Mouse (Mus musculus): ENCODE results near the gene Kank2. TPM values are rescaled to one million over a fixed set of nuclear protein-coding genes. Genes with fewer than 3 reads are reported as not detected.

The Kank2 gene
- polyA plus RNA-seq, 1 experiment, result 15.4 TPM

GRCm38 (mm10) chr9:21830936-21831335 lies 32.4 kb upstream of the Kank2 start:
- H3K4me3 ChIP-seq (ENCODE audit: extremely low read depth, insufficient read depth, insufficient read length), result no peak overlapping the region
- H3K27me3 ChIP-seq (ENCODE audit: control insufficient read depth, insufficient read depth, low read length), result no peaks in the 10 kb centered on the region
- H3K36me3 ChIP-seq (ENCODE audit: control insufficient read depth, insufficient read depth, low read length), result no peaks in the 10 kb centered on the region
- H3K27ac ChIP-seq (ENCODE audit: insufficient read depth, low read length), result no peak overlapping the region
- TF ChIP-seq POLR2A (IDR thresholded peaks at IDR 0.05; ENCODE audit: low read depth, low read length) (no peak), CTCF (IDR thresholded peaks at IDR 0.05; ENCODE audit: extremely low read depth, insufficient read depth, insufficient read length, insufficient replicate concordance) (no peak)
- DNase-seq (ENCODE audit: low read depth in 1 of 2, low spot score in 2 of 2), result no peak
- no peaks in the 10 kb centered on the region for H3K4me1 ChIP-seq (ENCODE audit: control insufficient read depth, insufficient read depth, insufficient read length)
- WGBS, result 91% methylated on average over 11 of the region's 11 CpGs

GRCm38 (mm10) chr9:21830461-21830850 lies 31.9 kb upstream of the Kank2 start:
- H3K4me1 ChIP-seq (ENCODE audit: control insufficient read depth, insufficient read depth, insufficient read length), result no peaks in the 10 kb centered on the region
- no peak overlapping the region for H3K4me3 ChIP-seq (ENCODE audit: extremely low read depth, insufficient read depth, insufficient read length)
- H3K27me3 ChIP-seq (ENCODE audit: control insufficient read depth, insufficient read depth, low read length), result no peaks in the 10 kb centered on the region
- H3K27ac ChIP-seq (ENCODE audit: insufficient read depth, low read length), result no peak overlapping the region
- H3K36me3 ChIP-seq (ENCODE audit: control insufficient read depth, insufficient read depth, low read length), result no peaks in the 10 kb centered on the region
- TF ChIP-seq CTCF (IDR thresholded peaks at IDR 0.05; ENCODE audit: extremely low read depth, insufficient read depth, insufficient read length, insufficient replicate concordance) (no peak), POLR2A (IDR thresholded peaks at IDR 0.05; ENCODE audit: low read depth, low read length) (no peak)
- 90% methylated on average over 5 of the region's 5 CpGs for WGBS
- DNase-seq (ENCODE audit: low read depth in 1 of 2, low spot score in 2 of 2), result no peak

GRCm38 (mm10) chr9:21829834-21830460 lies 31.4 kb upstream of the Kank2 start:
- no peaks in the 10 kb centered on the region for H3K27me3 ChIP-seq (ENCODE audit: control insufficient read depth, insufficient read depth, low read length)
- H3K4me1 ChIP-seq (ENCODE audit: control insufficient read depth, insufficient read depth, insufficient read length), result no peaks in the 10 kb centered on the region
- no peaks in the 10 kb centered on the region for H3K36me3 ChIP-seq (ENCODE audit: control insufficient read depth, insufficient read depth, low read length)
- TF ChIP-seq POLR2A (IDR thresholded peaks at IDR 0.05; ENCODE audit: low read depth, low read length), result no peak
- no peak for TF ChIP-seq CTCF (IDR thresholded peaks at IDR 0.05; ENCODE audit: extremely low read depth, insufficient read depth, insufficient read length, insufficient replicate concordance)
- no peak for DNase-seq (ENCODE audit: low read depth in 1 of 2, low spot score in 2 of 2)
- H3K4me3 ChIP-seq (ENCODE audit: extremely low read depth, insufficient read depth, insufficient read length), result no peak overlapping the region
- H3K27ac ChIP-seq (ENCODE audit: insufficient read depth, low read length), result no peak overlapping the region
- WGBS, result 92% methylated on average over 14 of the region's 14 CpGs

GRCm38 (mm10) chr9:21824366-21824765 lies 25.8 kb upstream of the Kank2 start:
- no peaks in the 10 kb centered on the region for H3K4me1 ChIP-seq (ENCODE audit: control insufficient read depth, insufficient read depth, insufficient read length)
- no peaks in the 10 kb centered on the region for H3K36me3 ChIP-seq (ENCODE audit: control insufficient read depth, insufficient read depth, low read length)
- no peak overlapping the region for H3K27ac ChIP-seq (ENCODE audit: insufficient read depth, low read length)
- 88% methylated on average over 10 of the region's 10 CpGs for WGBS
- DNase-seq (ENCODE audit: low read depth in 1 of 2, low spot score in 2 of 2), result no peak
- H3K27me3 ChIP-seq (ENCODE audit: control insufficient read depth, insufficient read depth, low read length), result no peaks in the 10 kb centered on the region
- H3K4me3 ChIP-seq (ENCODE audit: extremely low read depth, insufficient read depth, insufficient read length), result no peak overlapping the region
- TF ChIP-seq POLR2A (IDR thresholded peaks at IDR 0.05; ENCODE audit: low read depth, low read length), result no peak
- no peak for TF ChIP-seq CTCF (IDR thresholded peaks at IDR 0.05; ENCODE audit: extremely low read depth, insufficient read depth, insufficient read length, insufficient replicate concordance)

GRCm38 (mm10) chr9:21823957-21824356 lies 25.4 kb upstream of the Kank2 start:
- no peak overlapping the region for H3K27ac ChIP-seq (ENCODE audit: insufficient read depth, low read length)
- TF ChIP-seq POLR2A (IDR thresholded peaks at IDR 0.05; ENCODE audit: low read depth, low read length) (no peak), CTCF (IDR thresholded peaks at IDR 0.05; ENCODE audit: extremely low read depth, insufficient read depth, insufficient read length, insufficient replicate concordance) (no peak)
- 70% methylated on average over 4 of the region's 4 CpGs for WGBS
- no peaks in the 10 kb centered on the region for H3K27me3 ChIP-seq (ENCODE audit: control insufficient read depth, insufficient read depth, low read length)
- DNase-seq (ENCODE audit: low read depth in 1 of 2, low spot score in 2 of 2), result no peak
- no peaks in the 10 kb centered on the region for H3K36me3 ChIP-seq (ENCODE audit: control insufficient read depth, insufficient read depth, low read length)
- no peaks in the 10 kb centered on the region for H3K4me1 ChIP-seq (ENCODE audit: control insufficient read depth, insufficient read depth, insufficient read length)
- H3K4me3 ChIP-seq (ENCODE audit: extremely low read depth, insufficient read depth, insufficient read length), result no peak overlapping the region

GRCm38 (mm10) chr9:21822686-21823085 lies 24.1 kb upstream of the Kank2 start:
- H3K36me3 ChIP-seq (ENCODE audit: control insufficient read depth, insufficient read depth, low read length), result no peaks in the 10 kb centered on the region
- no peaks in the 10 kb centered on the region for H3K27me3 ChIP-seq (ENCODE audit: control insufficient read depth, insufficient read depth, low read length)
- H3K27ac ChIP-seq (ENCODE audit: insufficient read depth, low read length), result no peak overlapping the region
- no peak for DNase-seq (ENCODE audit: low read depth in 1 of 2, low spot score in 2 of 2)
- no peak overlapping the region for H3K4me3 ChIP-seq (ENCODE audit: extremely low read depth, insufficient read depth, insufficient read length)
- no peak for TF ChIP-seq CTCF (IDR thresholded peaks at IDR 0.05; ENCODE audit: extremely low read depth, insufficient read depth, insufficient read length, insufficient replicate concordance)
- TF ChIP-seq POLR2A (IDR thresholded peaks at IDR 0.05; ENCODE audit: low read depth, low read length), result no peak
- 84% methylated on average over 6 of the region's 6 CpGs for WGBS
- no peaks in the 10 kb centered on the region for H3K4me1 ChIP-seq (ENCODE audit: control insufficient read depth, insufficient read depth, insufficient read length)

- H3K27me3 ChIP-seq (ENCODE audit: control insufficient read depth, insufficient read depth, low read length), result no peaks in the 10 kb centered on the region
- no peak for DNase-seq (ENCODE audit: low read depth in 1 of 2, low spot score in 2 of 2)
- no peaks in the 10 kb centered on the region for H3K4me1 ChIP-seq (ENCODE audit: control insufficient read depth, insufficient read depth, insufficient read length)
- H3K27ac ChIP-seq (ENCODE audit: insufficient read depth, low read length), result no peak overlapping the region
- WGBS, result 88% methylated on average over 12 of the region's 12 CpGs
- no peaks in the 10 kb centered on the region for H3K36me3 ChIP-seq (ENCODE audit: control insufficient read depth, insufficient read depth, low read length)
- TF ChIP-seq POLR2A (IDR thresholded peaks at IDR 0.05; ENCODE audit: low read depth, low read length), result no peak
- TF ChIP-seq CTCF (IDR thresholded peaks at IDR 0.05; ENCODE audit: extremely low read depth, insufficient read depth, insufficient read length, insufficient replicate concordance), result no peak
- H3K4me3 ChIP-seq (ENCODE audit: extremely low read depth, insufficient read depth, insufficient read length), result no peak overlapping the region
These were observed 21.6 kb upstream of the Kank2 start for GRCm38 (mm10) chr9:21820183-21820582.
